Mouse (Mus musculus) heart, embryonic 10.5 days (tissue): Measurements from ENCODE around the gene LTO1. TPM values are rescaled to one million over a fixed set of nuclear protein-coding genes. Genes with fewer than 3 reads are reported as not detected.

ENCODE experiments used
- DNase-seq: peaks from one replicate; pipeline ENCODE4 v3.0.0-alpha.2; 2017; ENCODE audit warnings: low spot score
- H3K27ac ChIP-seq: fragments of 300-500 bp; sonication (generic); 2 replicates; pipeline ENCODE4 v1.5.1; 2016; ENCODE audit warnings: mild to moderate bottlenecking
- H3K27me3 ChIP-seq: fragments of 300-500 bp; sonication (generic); 2 replicates; pipeline ENCODE4 v1.6.1; 2016; ENCODE audit warnings: mild to moderate bottlenecking; ENCODE audit not compliant: poor library complexity, insufficient read depth, severe bottlenecking
- H3K36me3 ChIP-seq: fragments of 300-500 bp; sonication (generic); 2 replicates; pipeline ENCODE4 v1.6.1; 2016; ENCODE audit warnings: mild to moderate bottlenecking, moderate library complexity
- H3K4me1 ChIP-seq: fragments of 300-500 bp; sonication (generic); 2 replicates; pipeline ENCODE4 v1.6.1; 2016; ENCODE audit warnings: mild to moderate bottlenecking
- H3K4me3 ChIP-seq: fragments of 300-500 bp; sonication (generic); 2 replicates; pipeline ENCODE4 v1.5.1; 2016; ENCODE audit warnings: mild to moderate bottlenecking, moderate library complexity
- H3K9me3 ChIP-seq: fragments of 300-500 bp; sonication (generic); 2 replicates; pipeline ENCODE4 v1.6.1; 2016; ENCODE audit warnings: mild to moderate bottlenecking, moderate library complexity
- WGBS: fragments of 180-500 bp; shearing (Covaris S2); methylation state at CpG from one replicate; pipeline ENCODE4 v1.1.7; 2016; 5-methylcytosine and 5-hydroxymethylcytosine counted together
- polyA plus RNA-seq: library from polyadenylated mRNA; unstranded; fragments of >200 nt; fragmentation: Nextera tagmentation; extraction: Ambion mirVana; gene quantifications from 2 replicates; pipeline ENCODE4 v1.2.1, GENCODE M21; 2016

The LTO1 gene
- polyA plus RNA-seq, 1 experiment from 2014 or later, result 26.0 TPM

DNA sequence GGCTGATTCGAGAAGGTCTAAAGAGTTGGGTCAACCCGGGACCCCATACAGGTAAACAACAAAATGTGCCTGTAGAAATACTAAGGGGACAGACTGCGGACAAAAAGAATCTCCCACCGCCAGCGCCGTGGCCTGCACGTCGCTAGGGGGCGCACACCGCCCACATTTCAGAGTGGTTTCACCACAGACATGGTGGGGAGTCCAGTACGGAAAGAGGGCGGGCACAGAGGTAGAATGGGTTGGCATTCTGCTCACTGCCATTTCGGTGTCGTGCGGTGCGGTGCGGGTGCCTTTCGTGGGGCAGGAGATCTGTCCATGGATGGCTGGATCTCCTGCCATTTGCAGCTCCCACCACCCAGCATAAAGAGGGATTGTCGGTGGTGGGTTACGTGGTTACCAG is 22.6 kb downstream of the LTO1 start:
- Histone ChIP-seq H3K9me3 (no peaks in the 10 kb centered on the region), H3K27ac (peak overlapping the region; percentile 95), H3K4me1 (peaks cover 40% of the 10 kb centered on the region), H3K27me3 (peaks cover 2% of the 10 kb centered on the region; the same call in 1 of the 2 replicates), H3K36me3 (peaks cover 52% of the 10 kb centered on the region), H3K4me3 (peak overlapping the region; percentile 85)
- 6% methylated on average over 20 of the region's 20 CpGs for WGBS
- DNase-seq, result peak; percentile 92

DNA sequence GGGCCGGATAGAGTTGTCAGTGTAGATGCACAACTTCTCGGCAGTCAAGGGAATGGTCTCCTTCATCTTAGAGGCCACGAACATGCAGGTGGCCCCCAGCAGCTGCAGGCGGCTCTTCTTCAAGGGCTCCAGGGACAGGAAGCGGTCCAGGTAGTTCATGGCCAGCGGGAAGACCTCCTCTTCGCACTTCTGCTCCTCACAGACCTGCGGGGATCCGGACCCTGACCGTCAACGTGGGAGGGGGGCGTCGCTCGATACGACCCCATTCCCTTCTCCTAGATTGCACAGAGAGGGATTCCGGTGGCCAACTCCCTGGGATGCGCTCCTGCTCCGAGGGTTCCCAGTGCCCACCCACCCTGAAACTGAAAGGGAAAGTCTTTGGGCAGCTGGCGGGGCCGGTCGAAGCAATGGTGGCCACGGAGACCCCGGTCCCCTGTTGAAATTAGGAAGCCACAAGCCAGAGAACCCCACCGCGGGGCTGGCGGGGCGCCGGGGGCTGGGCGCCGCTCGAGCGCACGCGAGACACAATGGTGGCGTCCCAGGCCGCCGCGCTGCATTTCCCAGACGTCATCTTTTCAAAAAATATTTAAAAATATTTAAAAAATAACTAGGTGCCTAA is 23.1 kb downstream of the LTO1 start:
- peak overlapping the region; percentile 95 for H3K27ac ChIP-seq
- peak overlapping the region; percentile 85 for H3K4me3 ChIP-seq
- H3K9me3 ChIP-seq, result no peaks in the 10 kb centered on the region
- peaks cover 45% of the 10 kb centered on the region for H3K4me1 ChIP-seq
- peaks cover 47% of the 10 kb centered on the region for H3K36me3 ChIP-seq
- DNase-seq, result no peak
- 1% methylated on average over 39 of the region's 39 CpGs for WGBS
- H3K27me3 ChIP-seq, result peaks cover 7% of the 10 kb centered on the region; the same call in 1 of the 2 replicates

- no peaks in the 10 kb centered on the region for H3K9me3 ChIP-seq
- DNase-seq, result no peak
- H3K36me3 ChIP-seq, result peaks cover 39% of the 10 kb centered on the region
- H3K27me3 ChIP-seq, result peaks cover 7% of the 10 kb centered on the region; the same call in 1 of the 2 replicates
- WGBS, result under 1% methylated on average over 32 of the region's 32 CpGs
- H3K4me1 ChIP-seq, result peaks cover 52% of the 10 kb centered on the region
- peak overlapping the region; percentile 95 for H3K27ac ChIP-seq
- peak overlapping the region; percentile 85 for H3K4me3 ChIP-seq
Measured at GRCm38 (mm10) chr7:144938661-144939343, 23.9 kb downstream of the LTO1 start.

- DNase-seq, result peak; percentile 93
- Histone ChIP-seq H3K4me1 (peaks cover 52% of the 10 kb centered on the region), H3K36me3 (peaks cover 32% of the 10 kb centered on the region), H3K4me3 (peak within 1 kb of the TSS; percentile 85), H3K27me3 (peaks cover 7% of the 10 kb centered on the region; the same call in 1 of the 2 replicates), H3K27ac (peak within 1 kb of the TSS; percentile 95), H3K9me3 (no peaks in the 10 kb centered on the region)
- WGBS, result 0% methylated on average over 39 of the region's 45 CpGs
Measured at GRCm38 (mm10) chr7:144939344-144940002, 24.6 kb downstream of the LTO1 start, which contains the start of gene Ccnd1. Gene Ccnd1 (minus strand): TSS chr7:144939925.

GRCm38 (mm10) chr7:144940003-144940571 is 25.2 kb downstream of the LTO1 start:
- peaks cover 7% of the 10 kb centered on the region; the same call in 1 of the 2 replicates for H3K27me3 ChIP-seq
- DNase-seq, result no peak
- under 1% methylated on average over 22 of the region's 22 CpGs for WGBS
- H3K27ac ChIP-seq, result peak overlapping the region; percentile 95
- peak overlapping the region; percentile 85 for H3K4me3 ChIP-seq
- H3K9me3 ChIP-seq, result no peaks in the 10 kb centered on the region
- H3K4me1 ChIP-seq, result peaks cover 54% of the 10 kb centered on the region
- H3K36me3 ChIP-seq, result peaks cover 26% of the 10 kb centered on the region

GRCm38 (mm10) chr7:144940585-144940984 is 25.7 kb downstream of the LTO1 start:
- WGBS, result under 1% methylated on average over 11 of the region's 11 CpGs
- H3K9me3 ChIP-seq, result no peaks in the 10 kb centered on the region
- peaks cover 54% of the 10 kb centered on the region for H3K4me1 ChIP-seq
- H3K4me3 ChIP-seq, result peak overlapping the region; percentile 85
- H3K36me3 ChIP-seq, result peaks cover 21% of the 10 kb centered on the region
- DNase-seq, result no peak
- H3K27me3 ChIP-seq, result peaks cover 7% of the 10 kb centered on the region; the same call in 1 of the 2 replicates
- peak overlapping the region; percentile 95 for H3K27ac ChIP-seq

DNA sequence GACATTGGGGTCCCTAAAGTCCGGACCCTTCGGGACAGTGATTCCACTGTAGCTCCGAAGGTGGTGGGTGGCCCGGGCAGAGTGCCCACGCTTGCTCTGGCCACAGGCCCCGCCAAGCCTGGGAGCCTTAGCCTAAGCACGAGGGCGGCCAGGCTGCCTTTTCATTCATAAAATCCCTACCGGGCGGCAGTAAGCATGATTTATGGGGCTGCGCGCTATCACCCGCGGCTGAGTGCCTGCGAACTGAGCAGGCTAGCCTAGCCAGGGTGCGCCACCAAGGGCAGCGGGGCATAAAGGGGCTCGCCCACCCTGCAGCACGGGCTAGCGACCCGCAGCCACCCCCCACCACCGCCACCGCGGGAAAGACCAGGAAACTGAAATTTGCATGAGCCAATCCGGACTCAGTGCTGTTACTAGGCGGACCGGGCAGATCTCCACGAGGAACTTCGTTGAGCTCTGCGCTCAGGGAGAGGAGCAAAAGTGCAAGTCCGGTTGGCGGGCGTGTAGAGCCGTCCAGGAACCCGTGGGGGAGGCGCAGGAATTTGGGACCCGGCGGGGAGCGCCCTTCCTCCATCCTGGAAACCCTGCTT is 26.4 kb downstream of the LTO1 start:
- no peaks in the 10 kb centered on the region for H3K9me3 ChIP-seq
- H3K4me3 ChIP-seq, result peak overlapping the region; percentile 85
- DNase-seq, result peak; percentile 97
- WGBS, result under 1% methylated on average over 39 of the region's 39 CpGs
- H3K27ac ChIP-seq, result peak overlapping the region; percentile 95
- H3K4me1 ChIP-seq, result peaks cover 46% of the 10 kb centered on the region
- H3K36me3 ChIP-seq, result peaks cover 13% of the 10 kb centered on the region
- H3K27me3 ChIP-seq, result peaks cover 7% of the 10 kb centered on the region; the same call in 1 of the 2 replicates

DNA sequence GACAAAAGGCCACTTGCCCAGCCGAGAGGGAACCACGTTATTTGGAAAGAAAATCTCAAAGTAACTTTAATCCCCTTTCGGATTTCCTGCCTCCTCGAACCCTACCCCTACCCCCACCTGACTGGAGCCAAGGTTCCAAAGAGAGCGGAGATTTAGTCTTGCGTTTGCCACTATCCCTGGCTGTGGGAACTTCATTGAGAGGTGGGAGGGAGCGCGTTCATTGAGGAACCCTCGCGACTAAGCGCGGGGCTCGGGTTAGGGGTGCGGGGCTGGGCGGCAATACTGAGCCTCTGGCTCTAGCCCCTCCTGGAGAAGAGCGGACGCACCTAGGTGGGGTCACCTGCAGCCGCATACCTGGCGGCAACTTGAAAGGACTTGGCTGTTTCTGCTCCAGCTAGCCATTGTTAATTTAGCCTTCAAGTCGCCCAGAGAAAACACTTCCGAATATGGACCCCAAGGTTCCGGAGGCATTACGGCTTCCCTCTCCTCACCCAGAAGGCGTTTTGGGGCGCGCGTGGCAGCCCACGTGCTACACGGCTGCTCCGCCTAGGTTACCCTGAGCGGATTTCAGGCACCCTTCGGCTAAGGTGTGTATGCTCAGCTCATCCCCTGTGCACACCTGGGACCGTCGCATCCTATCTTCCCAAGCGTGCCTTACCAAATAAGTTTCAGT is 27.3 kb downstream of the LTO1 start:
- Histone ChIP-seq H3K4me1 (peaks cover 41% of the 10 kb centered on the region), H3K27me3 (peaks cover 7% of the 10 kb centered on the region; the same call in 1 of the 2 replicates), H3K36me3 (peaks cover 5% of the 10 kb centered on the region), H3K27ac (peak overlapping the region; percentile 95), H3K9me3 (no peaks in the 10 kb centered on the region), H3K4me3 (peak overlapping the region; percentile 85)
- under 1% methylated on average over 35 of the region's 35 CpGs for WGBS
- DNase-seq, result no peak

DNA sequence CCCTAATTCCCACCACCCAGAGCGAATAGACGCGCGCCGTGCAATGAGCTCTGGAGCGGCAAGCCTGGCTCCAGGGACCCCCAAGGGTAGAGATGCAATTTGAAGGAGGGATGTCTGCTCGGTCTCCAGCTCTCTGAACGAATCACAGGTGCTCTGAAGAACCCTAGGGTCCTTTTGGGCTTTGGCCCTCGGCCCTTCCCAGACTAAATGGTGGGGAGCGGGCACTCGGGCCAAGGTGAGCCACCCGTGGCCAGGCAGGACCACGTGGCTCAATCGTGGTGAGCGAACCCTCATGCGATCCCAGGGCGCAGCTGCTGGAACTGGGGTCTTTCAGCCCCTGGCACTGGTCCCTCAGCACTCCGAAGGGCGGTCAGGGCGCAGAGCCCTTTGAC is 27.8 kb downstream of the LTO1 start:
- H3K36me3 ChIP-seq, result 0 out of 2 replicates have a peak, but pooled peaks cover 1% of the 10 kb centered on the region
- no peaks in the 10 kb centered on the region for H3K9me3 ChIP-seq
- DNase-seq, result no peak
- H3K4me3 ChIP-seq, result peak overlapping the region; percentile 85
- H3K27me3 ChIP-seq, result peaks cover 8% of the 10 kb centered on the region; the same call in 1 of the 2 replicates
- WGBS, result 1% methylated on average over 20 of the region's 20 CpGs
- H3K27ac ChIP-seq, result peak overlapping the region; percentile 95
- H3K4me1 ChIP-seq, result peaks cover 36% of the 10 kb centered on the region

GRCm38 (mm10) chr7:144943254-144943653 is 28.4 kb downstream of the LTO1 start:
- peak; percentile 89 for DNase-seq
- Histone ChIP-seq H3K36me3 (no peaks in the 10 kb centered on the region), H3K27ac (peak overlapping the region; percentile 95), H3K4me1 (peaks cover 32% of the 10 kb centered on the region), H3K27me3 (peaks cover 10% of the 10 kb centered on the region; the same call in 1 of the 2 replicates), H3K9me3 (no peaks in the 10 kb centered on the region), H3K4me3 (peak overlapping the region; percentile 85)
- under 1% methylated on average over 45 of the region's 45 CpGs for WGBS

- Histone ChIP-seq H3K27ac (peak overlapping the region; percentile 59), H3K27me3 (no peaks in the 10 kb centered on the region), H3K4me3 (no peak overlapping the region), H3K9me3 (no peaks in the 10 kb centered on the region), H3K36me3 (no peaks in the 10 kb centered on the region), H3K4me1 (peaks cover 32% of the 10 kb centered on the region)
- WGBS, result 41% methylated on average over 12 of the region's 12 CpGs
- no peak for DNase-seq
Measured at GRCm38 (mm10) chr7:144958509-144959395, 43.9 kb downstream of the LTO1 start.
